Mouse (Mus musculus): ENCODE results near the gene Rnf123. TPM values are rescaled to one million over a fixed set of nuclear protein-coding genes. Genes with fewer than 3 reads are reported as not detected.

Rnf123 gene
- polyA plus RNA-seq, 1 experiment from 2014 or later = 30.5 TPM

GRCm38 (mm10) chr9:108082549-108082948 is 597 bp downstream of the Rnf123 start:
- H3K9ac ChIP-seq (replicated peaks) = no peak overlapping the region
- no peak overlapping the region for H3K27ac ChIP-seq
- H3K27me3 ChIP-seq = peaks cover 51% of the 10 kb centered on the region
- peak overlapping the region; percentile 47 for H3K4me2 ChIP-seq
- no peak for ATAC-seq (ENCODE audit: insufficient number of reproducible peaks, insufficient read depth, low FRiP score, low TSS enrichment, low read depth)
- peaks cover 21% of the 10 kb centered on the region for H3K4me1 ChIP-seq (replicated peaks)
- H3K9me3 ChIP-seq = no peaks in the 10 kb centered on the region
- H3K36me3 ChIP-seq = peaks cover 39% of the 10 kb centered on the region
- 6% methylated on average over 19 of the region's 19 CpGs for WGBS
- H3K4me3 ChIP-seq (replicated peaks) = peak overlapping the region; percentile 19

GRCm38 (mm10) chr9:108080168-108080567 is 3.0 kb downstream of the Rnf123 start, which contains the start of gene Mst1:
Mst1 (plus strand) TSS chr9:108080436.
- ATAC-seq (ENCODE audit: insufficient number of reproducible peaks, insufficient read depth, low FRiP score, low TSS enrichment, low read depth) = no peak
- H3K4me1 ChIP-seq (replicated peaks) = peaks cover 21% of the 10 kb centered on the region
- H3K36me3 ChIP-seq = peaks cover 22% of the 10 kb centered on the region
- H3K9ac ChIP-seq (replicated peaks) = peak within 1 kb of the TSS; percentile 94
- H3K9me3 ChIP-seq = no peaks in the 10 kb centered on the region
- H3K27ac ChIP-seq = peak within 1 kb of the TSS; percentile 29; the same call in 1 of the 2 replicates
- H3K27me3 ChIP-seq = peaks cover 51% of the 10 kb centered on the region
- peak within 1 kb of the TSS; percentile 87 for H3K4me2 ChIP-seq
- 70% methylated on average over 5 of the region's 5 CpGs for WGBS
- peak within 1 kb of the TSS; percentile 89 for H3K4me3 ChIP-seq (replicated peaks)

GRCm38 (mm10) chr9:108073141-108073930 is 9.8 kb downstream of the Rnf123 start:
- Histone ChIP-seq H3K27ac (no peak overlapping the region), H3K4me3 (replicated peaks) (no peak overlapping the region), H3K9me3 (no peaks in the 10 kb centered on the region), H3K36me3 (peaks cover 47% of the 10 kb centered on the region), H3K4me1 (replicated peaks) (peaks cover 8% of the 10 kb centered on the region), H3K27me3 (no peaks in the 10 kb centered on the region), H3K9ac (replicated peaks) (peak overlapping the region; percentile 42; the same call in 1 of the 2 replicates), H3K4me2 (no peak overlapping the region)
- 61% methylated on average over 7 of the region's 7 CpGs for whole genome bisulfite sequencing
- ATAC-seq (ENCODE audit: insufficient number of reproducible peaks, insufficient read depth, low FRiP score, low TSS enrichment, low read depth) = no peak

GRCm38 (mm10) chr9:108072481-108072924 is 10.6 kb downstream of the Rnf123 start:
- Histone ChIP-seq H3K9ac (replicated peaks) (no peak overlapping the region), H3K4me1 (replicated peaks) (no peaks in the 10 kb centered on the region), H3K9me3 (no peaks in the 10 kb centered on the region), H3K4me3 (replicated peaks) (no peak overlapping the region), H3K27ac (0 out of 2 replicates have a peak overlapping the region, but pooled peaks have one; percentile 0), H3K4me2 (no peak overlapping the region), H3K27me3 (no peaks in the 10 kb centered on the region), H3K36me3 (peaks cover 47% of the 10 kb centered on the region)
- ATAC-seq (ENCODE audit: insufficient number of reproducible peaks, insufficient read depth, low FRiP score, low TSS enrichment, low read depth) = no peak
- 63% methylated on average over 9 of the region's 9 CpGs for WGBS

GRCm38 (mm10) chr9:108071801-108072200 is 11.3 kb downstream of the Rnf123 start:
- Histone ChIP-seq H3K27ac (no peak overlapping the region), H3K9me3 (no peaks in the 10 kb centered on the region), H3K4me1 (replicated peaks) (no peaks in the 10 kb centered on the region), H3K27me3 (no peaks in the 10 kb centered on the region), H3K9ac (replicated peaks) (no peak overlapping the region), H3K4me2 (no peak overlapping the region), H3K4me3 (replicated peaks) (no peak overlapping the region), H3K36me3 (peaks cover 48% of the 10 kb centered on the region)
- ATAC-seq (ENCODE audit: insufficient number of reproducible peaks, insufficient read depth, low FRiP score, low TSS enrichment, low read depth) = no peak
- WGBS = 90% methylated on average over 4 of the region's 4 CpGs

GRCm38 (mm10) chr9:108069529-108069928 is 13.6 kb downstream of the Rnf123 start:
- no peaks in the 10 kb centered on the region for H3K9me3 ChIP-seq
- no peak overlapping the region for H3K4me2 ChIP-seq
- WGBS = 90% methylated on average over 7 of the region's 7 CpGs
- H3K36me3 ChIP-seq = peaks cover 56% of the 10 kb centered on the region
- H3K27ac ChIP-seq = no peak overlapping the region
- no peak for ATAC-seq (ENCODE audit: insufficient number of reproducible peaks, insufficient read depth, low FRiP score, low TSS enrichment, low read depth)
- H3K4me3 ChIP-seq (replicated peaks) = no peak overlapping the region
- no peaks in the 10 kb centered on the region for H3K4me1 ChIP-seq (replicated peaks)
- no peaks in the 10 kb centered on the region for H3K27me3 ChIP-seq
- H3K9ac ChIP-seq (replicated peaks) = no peak overlapping the region

- H3K27me3 ChIP-seq = no peaks in the 10 kb centered on the region
- no peak overlapping the region for H3K27ac ChIP-seq
- H3K4me3 ChIP-seq (replicated peaks) = no peak overlapping the region
- no peak for ATAC-seq (ENCODE audit: insufficient number of reproducible peaks, insufficient read depth, low FRiP score, low TSS enrichment, low read depth)
- H3K36me3 ChIP-seq = peaks cover 61% of the 10 kb centered on the region
- no peak overlapping the region for H3K9ac ChIP-seq (replicated peaks)
- WGBS = 90% methylated on average over 9 of the region's 9 CpGs
- no peaks in the 10 kb centered on the region for H3K9me3 ChIP-seq
- no peak overlapping the region for H3K4me2 ChIP-seq
- H3K4me1 ChIP-seq (replicated peaks) = no peaks in the 10 kb centered on the region
Measured at GRCm38 (mm10) chr9:108069007-108069406, 14.1 kb downstream of the Rnf123 start.

- no peak overlapping the region for H3K27ac ChIP-seq
- H3K27me3 ChIP-seq = no peaks in the 10 kb centered on the region
- H3K9me3 ChIP-seq = no peaks in the 10 kb centered on the region
- peak; percentile 43; the same call in 1 of the 2 replicates for ATAC-seq (ENCODE audit: insufficient number of reproducible peaks, insufficient read depth, low FRiP score, low TSS enrichment, low read depth)
- peaks cover 63% of the 10 kb centered on the region for H3K36me3 ChIP-seq
- no peak overlapping the region for H3K4me3 ChIP-seq (replicated peaks)
- no peak overlapping the region for H3K4me2 ChIP-seq
- WGBS = 20% methylated on average over 8 of the region's 8 CpGs
- no peak overlapping the region for H3K9ac ChIP-seq (replicated peaks)
- H3K4me1 ChIP-seq (replicated peaks) = no peaks in the 10 kb centered on the region
Measured at GRCm38 (mm10) chr9:108067900-108068299, 15.2 kb downstream of the Rnf123 start.

GRCm38 (mm10) chr9:108067199-108067598 is 15.9 kb downstream of the Rnf123 start:
- Histone ChIP-seq H3K27me3 (no peaks in the 10 kb centered on the region), H3K9me3 (no peaks in the 10 kb centered on the region), H3K4me2 (no peak overlapping the region), H3K36me3 (peaks cover 66% of the 10 kb centered on the region), H3K27ac (no peak overlapping the region), H3K9ac (replicated peaks) (no peak overlapping the region), H3K4me3 (replicated peaks) (no peak overlapping the region), H3K4me1 (replicated peaks) (no peaks in the 10 kb centered on the region)
- ATAC-seq (ENCODE audit: insufficient number of reproducible peaks, insufficient read depth, low FRiP score, low TSS enrichment, low read depth) = no peak
- 82% methylated on average over 7 of the region's 7 CpGs for WGBS

GRCm38 (mm10) chr9:108065491-108066011 is 17.6 kb downstream of the Rnf123 start:
- Histone ChIP-seq H3K27ac (no peak overlapping the region), H3K9ac (replicated peaks) (no peak overlapping the region), H3K36me3 (peaks cover 66% of the 10 kb centered on the region), H3K4me2 (no peak overlapping the region), H3K4me3 (replicated peaks) (no peak overlapping the region), H3K27me3 (no peaks in the 10 kb centered on the region), H3K9me3 (no peaks in the 10 kb centered on the region), H3K4me1 (replicated peaks) (no peaks in the 10 kb centered on the region)
- ATAC-seq (ENCODE audit: insufficient number of reproducible peaks, insufficient read depth, low FRiP score, low TSS enrichment, low read depth) = no peak
- 51% methylated on average over 5 of the region's 5 CpGs for WGBS

- peaks cover 71% of the 10 kb centered on the region for H3K36me3 ChIP-seq
- 89% methylated on average over 12 of the region's 12 CpGs for WGBS
- no peaks in the 10 kb centered on the region for H3K27me3 ChIP-seq
Measured at GRCm38 (mm10) chr9:108063361-108063760, 19.8 kb downstream of the Rnf123 start.

More at GRCm38 (mm10) chr9:108063361-108063760, 19.8 kb downstream of the Rnf123 start:
- no peak overlapping the region for H3K4me2 ChIP-seq
- H3K9ac ChIP-seq (replicated peaks) = no peak overlapping the region
- H3K9me3 ChIP-seq = no peaks in the 10 kb centered on the region
- H3K4me1 ChIP-seq (replicated peaks) = no peaks in the 10 kb centered on the region
- ATAC-seq (ENCODE audit: insufficient number of reproducible peaks, insufficient read depth, low FRiP score, low TSS enrichment, low read depth) = no peak
- no peak overlapping the region for H3K4me3 ChIP-seq (replicated peaks)
- H3K27ac ChIP-seq = no peak overlapping the region
